Mouse (Mus musculus): ENCODE measurements around the gene Mdga1. TPM values are rescaled to one million over a fixed set of nuclear protein-coding genes. Genes with fewer than 3 reads are reported as not detected.

The Mdga1 gene
- polyA plus RNA-seq, 1 experiment = 0.06 TPM

DNA sequence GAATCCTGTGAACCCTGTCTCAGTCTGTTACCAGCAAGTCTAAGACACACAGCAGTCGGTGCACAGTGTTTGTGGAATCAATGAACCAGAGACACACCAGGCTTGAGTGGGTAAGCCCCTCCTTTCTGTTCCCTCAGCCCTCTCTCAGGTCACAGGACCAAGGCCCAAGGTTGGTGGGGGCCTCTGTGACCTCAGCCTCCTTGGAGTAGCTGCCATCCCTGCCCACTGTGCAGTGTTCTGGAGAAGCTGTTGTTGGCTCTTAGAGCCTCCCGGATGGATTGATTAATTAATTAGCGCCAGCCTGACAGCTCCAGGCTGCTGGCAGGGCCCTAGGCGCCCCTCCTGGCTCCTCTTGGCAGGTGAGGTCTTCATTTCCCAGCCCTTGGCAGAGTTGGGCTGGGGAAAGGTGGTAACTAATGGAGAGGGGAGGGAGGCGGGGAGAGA lies 22.6 kb downstream of the Mdga1 start:
- TF ChIP-seq GATA1 (IDR thresholded peaks at IDR 0.05; ENCODE audit: low read length) = no peak

DNA sequence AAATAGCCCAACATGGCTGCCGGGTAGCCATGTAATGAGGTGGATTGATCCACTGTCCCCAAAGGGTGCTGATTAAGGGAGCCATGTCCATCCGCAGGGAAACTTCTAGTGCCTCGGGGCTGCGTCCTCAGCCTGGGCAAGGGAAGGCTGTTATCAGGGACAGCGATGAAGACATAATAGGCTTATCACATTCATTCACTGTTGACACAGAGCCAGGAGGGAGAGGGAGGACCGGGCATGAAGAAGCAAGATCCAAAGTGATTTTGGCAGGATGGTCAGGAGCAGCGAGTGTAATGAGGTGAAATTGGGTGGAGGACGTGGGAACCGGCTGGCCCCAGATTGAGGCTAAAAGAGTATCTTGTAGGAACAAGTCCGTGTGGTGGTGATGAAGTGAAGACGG lies 25.5 kb downstream of the Mdga1 start:
- no peak for TF ChIP-seq GATA1 (IDR thresholded peaks at IDR 0.05; ENCODE audit: low read length)

DNA sequence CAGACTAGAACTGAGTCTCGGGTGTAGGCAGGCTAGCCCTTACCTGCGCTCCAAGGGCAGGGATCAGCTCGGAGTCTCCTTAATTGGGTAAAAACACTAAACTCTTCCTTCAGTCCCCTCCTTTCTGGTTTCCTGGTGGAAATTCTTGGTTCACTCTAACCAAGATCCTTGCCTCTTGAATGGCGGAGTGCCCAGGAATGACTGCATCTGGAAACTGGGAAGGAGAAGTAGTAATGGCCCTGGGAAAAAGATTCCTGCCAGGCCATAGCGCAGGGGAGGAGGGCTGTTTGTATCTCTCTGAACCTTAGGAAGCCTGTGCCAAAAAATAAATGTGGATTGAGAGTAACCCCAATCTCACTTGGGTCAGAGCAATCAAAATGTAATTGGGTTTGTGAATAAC lies 30.9 kb downstream of the Mdga1 start:
- TF ChIP-seq GATA1 (IDR thresholded peaks at IDR 0.05; ENCODE audit: low read length) = no peak

DNA sequence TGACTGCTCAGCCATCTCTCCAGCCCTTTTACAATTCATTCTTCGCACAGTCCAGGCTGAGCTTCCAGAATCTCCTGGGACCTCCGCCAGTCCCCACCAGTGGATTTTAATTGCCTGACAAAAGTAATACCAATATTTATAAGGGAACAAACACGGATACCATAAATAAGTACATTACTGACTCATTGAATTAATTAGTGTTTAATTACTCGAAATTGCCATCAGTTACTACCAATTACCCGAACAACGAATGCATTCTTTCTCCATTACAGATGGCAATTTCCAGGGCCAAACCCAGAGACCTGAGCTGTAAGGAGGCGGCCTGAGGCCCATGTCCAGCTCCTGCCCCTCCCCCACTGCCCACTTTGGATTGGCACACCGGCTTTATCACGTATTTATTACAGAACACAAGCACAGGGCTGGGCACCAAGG lies 32.5 kb downstream of the Mdga1 start:
- TF ChIP-seq GATA1 (IDR thresholded peaks at IDR 0.05; ENCODE audit: low read length) = no peak

DNA sequence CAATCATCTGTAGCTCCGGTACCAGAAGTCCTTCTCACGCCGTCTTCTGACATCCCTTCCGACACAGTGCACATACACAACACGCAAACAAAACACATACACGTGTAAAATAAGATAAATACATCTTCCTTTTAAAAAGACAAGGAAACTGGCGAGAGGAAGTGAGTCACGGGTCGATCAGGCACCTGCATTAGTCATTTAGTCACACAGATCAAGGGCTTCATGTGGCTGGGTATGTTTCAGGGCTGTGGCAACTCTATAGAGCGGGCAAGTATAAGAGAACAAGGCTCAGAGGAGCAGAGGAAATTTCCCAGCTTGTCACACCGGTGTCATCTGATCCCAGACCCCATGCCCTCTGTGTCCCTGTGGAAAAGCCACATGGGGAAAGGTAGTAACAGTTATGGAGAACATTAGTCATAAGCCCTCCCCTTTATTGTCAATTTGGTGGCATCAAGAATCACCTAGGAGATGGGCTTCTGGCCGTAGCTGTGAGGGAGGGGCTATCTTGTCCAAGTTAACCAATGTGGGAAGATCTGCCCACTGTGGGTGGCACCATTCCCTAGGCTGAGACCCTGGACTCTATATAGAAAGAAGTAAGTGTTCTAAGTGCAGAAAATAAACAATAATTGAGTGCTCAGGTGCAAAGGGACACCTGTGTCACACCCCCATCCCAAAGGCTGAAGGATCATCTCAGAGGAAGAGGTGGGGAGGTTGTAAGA lies 35.6 kb downstream of the Mdga1 start:
- TF ChIP-seq GATA1 (IDR thresholded peaks at IDR 0.05; ENCODE audit: low read length) = no peak

DNA sequence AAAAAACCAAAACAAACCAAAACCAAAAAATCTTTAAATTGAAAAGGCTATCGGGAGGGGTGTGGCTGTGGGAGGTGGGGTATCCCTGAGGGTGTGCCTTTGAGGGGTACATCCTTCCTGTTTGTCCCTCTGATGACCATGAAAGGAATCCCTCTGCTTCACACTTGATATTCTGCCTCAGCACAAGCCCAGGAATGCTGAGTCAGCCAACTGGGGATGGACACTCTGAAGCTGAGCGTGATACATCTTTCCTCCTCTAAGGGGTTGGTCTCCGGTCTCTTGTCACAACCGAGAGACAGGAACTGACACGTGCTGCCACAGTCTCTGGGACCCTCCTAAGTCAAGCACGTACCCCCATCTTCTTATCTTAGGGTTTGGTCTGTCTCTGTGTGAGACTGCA lies 37.1 kb downstream of the Mdga1 start:
- TF ChIP-seq GATA1 (IDR thresholded peaks at IDR 0.05; ENCODE audit: low read length) = no peak

DNA sequence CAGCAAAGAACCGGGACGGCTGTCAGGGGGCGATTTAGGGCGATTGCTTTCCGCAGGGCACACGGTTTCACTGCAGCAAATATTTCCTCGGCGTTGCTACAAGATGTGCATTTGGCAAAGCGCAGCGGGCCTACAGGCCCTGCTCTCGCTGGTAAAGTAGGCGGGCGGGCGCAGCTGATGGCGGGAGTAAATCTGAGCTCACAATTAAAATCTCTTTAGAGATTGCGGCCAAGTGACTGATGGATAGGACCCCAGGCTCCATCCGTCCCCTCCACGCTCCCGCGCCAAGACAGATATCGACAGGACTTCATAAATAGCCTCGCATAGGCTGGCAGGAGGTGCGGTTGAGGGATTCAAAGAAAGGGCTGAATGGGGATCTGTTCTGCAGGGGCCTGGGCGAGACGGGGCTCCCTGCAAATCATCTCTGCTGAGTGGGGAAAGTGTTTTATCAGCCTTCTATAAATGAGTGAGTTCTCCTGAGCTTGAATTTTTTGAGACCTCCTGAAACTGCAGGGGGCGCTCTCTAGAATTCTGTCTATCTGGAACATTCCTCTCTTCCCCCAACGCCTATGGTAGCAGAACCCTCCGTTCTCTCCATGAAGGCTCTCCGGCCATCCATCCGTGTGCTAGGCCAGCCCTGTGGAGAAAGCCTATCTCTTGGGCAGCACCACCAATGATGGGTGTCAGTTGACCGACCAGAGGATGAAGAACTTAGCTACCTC lies 38.5 kb downstream of the Mdga1 start:
- no peak for TF ChIP-seq GATA1 (IDR thresholded peaks at IDR 0.05; ENCODE audit: low read length)

DNA sequence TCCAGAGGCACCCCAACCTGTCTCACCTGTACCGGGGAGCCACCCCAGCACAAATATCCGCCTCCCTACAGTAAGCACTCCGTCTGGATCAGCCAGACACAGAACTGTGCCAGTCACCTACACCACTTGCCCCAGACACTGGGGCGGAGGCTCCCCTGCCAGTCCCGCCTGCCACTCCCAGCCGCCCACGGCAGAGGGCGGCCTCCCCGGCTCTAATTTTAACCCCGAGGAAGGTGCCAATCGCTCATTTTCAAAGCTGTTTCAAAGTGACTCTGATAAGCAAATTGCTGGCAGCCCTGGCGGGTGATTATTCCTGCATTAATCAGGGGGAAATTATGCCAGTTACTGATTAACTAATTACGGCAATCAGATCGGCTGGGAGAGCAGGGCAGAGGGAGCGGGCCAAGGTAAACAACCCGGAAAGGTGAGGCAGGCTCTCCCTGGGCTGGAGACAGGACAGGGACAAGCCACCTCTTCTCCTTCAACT lies 41.1 kb downstream of the Mdga1 start:
- no peak for TF ChIP-seq GATA1 (IDR thresholded peaks at IDR 0.05; ENCODE audit: low read length)

DNA sequence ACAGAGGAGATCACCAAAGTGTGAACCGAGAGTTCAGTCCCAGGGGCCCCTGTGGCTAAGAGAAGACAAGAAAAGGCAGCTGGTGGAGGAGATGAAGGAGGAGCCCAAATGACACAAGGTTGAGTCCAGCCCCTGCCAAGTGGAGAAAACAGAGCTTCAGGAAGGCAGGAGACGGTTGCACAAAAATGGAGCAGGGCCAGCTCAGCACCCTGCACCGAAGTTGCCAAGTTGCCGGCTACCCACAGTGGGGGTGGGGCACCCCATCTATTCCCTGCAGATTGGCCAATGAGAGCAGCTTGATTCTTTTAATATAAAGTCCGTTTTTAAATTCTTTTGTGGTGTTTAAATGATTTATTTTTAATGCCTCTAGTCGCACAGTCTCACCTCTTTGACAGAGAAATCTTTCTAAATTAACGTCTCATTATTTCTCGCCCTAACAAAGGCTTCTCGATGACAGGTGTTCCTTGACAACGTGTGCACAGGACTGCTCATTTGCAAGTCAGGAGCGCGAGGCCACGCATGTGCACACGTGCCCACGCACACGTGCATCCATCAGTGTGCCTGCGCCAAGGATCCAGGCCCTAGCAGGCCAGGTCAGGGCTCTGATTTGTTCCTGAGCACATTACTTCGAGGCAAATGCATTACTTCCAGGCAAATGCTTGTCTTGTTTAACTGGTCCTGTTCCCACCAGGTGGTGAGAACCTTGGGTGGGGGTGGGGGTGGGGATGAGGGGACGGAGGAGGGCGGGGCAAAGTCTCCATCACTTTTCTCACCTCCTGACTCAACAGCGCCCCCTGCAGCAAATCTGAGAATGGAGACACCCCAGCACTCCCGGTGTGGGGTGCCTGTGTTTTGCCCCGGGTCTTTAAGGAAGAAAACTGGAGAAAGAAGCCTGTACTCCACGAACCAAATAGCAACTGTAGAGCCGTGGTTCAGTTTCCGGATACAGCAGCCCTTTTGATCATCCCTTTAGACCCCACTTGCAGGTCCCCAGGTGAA lies 44.0 kb downstream of the Mdga1 start:
- TF ChIP-seq GATA1 (IDR thresholded peaks at IDR 0.05; ENCODE audit: low read length) = no peak

DNA sequence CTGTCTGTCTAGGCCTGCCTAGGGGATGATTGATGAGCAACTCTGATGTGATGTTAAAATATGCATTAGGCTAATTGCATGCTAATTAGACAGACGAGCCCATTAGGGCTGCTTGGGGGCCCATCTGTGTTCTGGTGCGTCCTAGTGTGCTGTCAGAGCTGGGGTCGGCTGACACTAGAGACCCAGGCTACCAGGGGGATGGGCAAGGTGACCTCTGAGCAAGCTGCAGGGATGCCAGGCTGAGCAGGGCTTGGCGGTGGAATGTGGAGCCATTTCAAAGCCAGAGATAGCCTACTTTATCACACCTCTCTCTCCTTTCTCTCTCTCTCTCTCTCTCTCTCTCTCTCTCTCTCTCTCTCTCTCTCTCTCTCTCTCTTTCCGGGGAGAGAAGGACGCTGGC lies 49.8 kb downstream of the Mdga1 start:
- TF ChIP-seq GATA1 (IDR thresholded peaks at IDR 0.05; ENCODE audit: low read length) = no peak

DNA sequence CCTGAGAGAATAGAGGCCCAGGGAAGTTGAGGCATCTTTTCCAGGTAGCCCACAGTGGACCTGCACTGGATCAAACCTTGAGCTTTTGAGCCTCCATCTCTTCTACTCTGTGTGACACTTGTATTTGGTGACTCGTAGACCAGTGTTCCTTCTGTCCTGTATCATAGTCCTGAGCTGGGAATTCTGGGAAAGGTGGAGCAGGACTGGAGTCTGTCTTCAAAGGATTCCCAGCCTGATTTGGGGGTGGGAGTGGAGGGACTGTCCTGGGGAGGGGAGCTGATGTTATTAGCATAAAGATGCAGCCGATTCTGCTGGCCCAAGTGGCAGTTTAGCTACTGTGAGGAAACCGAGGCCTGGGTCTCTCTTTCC lies 50.4 kb downstream of the Mdga1 start:
- TF ChIP-seq GATA1 (IDR thresholded peaks at IDR 0.05; ENCODE audit: low read length) = no peak

DNA sequence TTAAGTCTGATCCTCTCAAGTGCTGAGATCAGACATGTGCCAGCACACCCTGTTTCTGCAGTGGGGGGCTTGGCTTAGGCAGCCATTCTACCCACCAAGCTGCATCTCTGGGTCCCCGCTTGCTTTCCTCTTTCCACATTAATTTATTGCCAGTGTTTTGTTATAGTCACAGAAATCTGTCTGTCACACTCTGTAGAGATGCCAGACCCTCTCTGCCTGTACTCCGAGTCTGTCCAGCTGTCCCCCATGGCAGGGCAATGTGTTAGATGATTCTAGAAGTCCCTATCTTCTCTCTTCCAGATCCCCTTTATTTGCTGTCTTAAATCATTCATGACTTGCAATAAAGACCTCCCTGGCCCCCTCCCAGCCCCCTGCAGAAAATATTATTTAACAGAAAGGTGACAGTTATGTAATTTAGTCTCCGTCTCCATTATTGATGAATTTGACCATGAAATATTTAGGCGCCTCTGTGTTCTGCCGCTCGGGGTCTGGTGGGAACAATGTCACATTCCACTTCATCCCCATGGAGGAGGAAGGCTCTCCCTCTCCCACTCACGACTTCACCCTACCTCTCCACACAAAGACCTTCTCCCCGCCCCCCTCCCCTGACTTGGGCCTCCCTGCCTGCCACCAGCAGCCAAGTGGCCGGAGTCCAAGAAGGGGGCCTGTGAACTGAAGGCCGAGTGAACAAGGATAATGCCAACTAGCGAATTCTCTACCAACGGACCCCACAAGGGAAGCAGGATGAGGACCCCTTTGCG lies 50.9 kb downstream of the Mdga1 start:
- TF ChIP-seq GATA1 (IDR thresholded peaks at IDR 0.05; ENCODE audit: low read length) = no peak

DNA sequence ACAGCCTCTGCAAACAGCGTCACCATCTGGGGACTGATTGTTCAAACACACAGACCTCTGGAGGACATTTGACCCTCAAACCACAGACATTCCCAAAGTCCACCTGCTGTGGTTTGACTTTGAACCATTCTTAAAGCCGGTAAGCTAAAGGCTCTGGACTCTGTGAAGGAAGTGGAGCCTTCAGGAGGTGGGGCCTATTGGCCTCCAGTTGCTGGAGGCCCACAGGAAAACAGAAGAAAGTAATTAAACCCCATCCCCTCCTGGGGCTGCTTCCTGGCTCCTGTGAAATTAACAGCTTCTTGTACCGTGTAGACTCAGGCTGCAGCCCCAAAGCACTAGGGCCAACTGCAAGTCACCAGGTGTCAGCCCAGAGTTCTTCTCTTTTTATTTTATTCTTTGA lies 52.9 kb downstream of the Mdga1 start:
- no peak for TF ChIP-seq GATA1 (IDR thresholded peaks at IDR 0.05; ENCODE audit: low read length)

DNA sequence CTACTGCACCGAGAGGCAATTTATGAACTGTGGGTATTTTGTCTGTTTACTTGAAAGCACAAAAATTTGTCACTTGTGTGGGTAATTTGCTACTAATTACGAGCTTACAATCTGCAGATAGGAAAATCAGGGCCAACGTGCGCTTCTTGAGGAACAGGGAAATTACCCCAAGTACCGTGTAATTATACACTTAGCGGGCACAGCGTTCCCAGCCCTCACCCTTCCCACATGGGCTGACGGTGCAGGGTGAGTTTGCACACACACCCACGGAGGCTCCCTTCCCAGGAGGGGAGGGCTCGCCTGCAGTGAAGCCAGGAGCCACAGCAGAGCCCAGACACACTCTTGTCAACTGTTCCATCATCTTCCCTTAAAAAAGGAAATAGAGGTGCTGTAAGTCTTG lies 54.1 kb downstream of the Mdga1 start:
- TF ChIP-seq GATA1 (IDR thresholded peaks at IDR 0.05; ENCODE audit: low read length) = no peak
